Mouse (Mus musculus) forebrain, embryonic 12.5 days (tissue): ENCODE measurements at regions not wholly inside any gene's neighbourhood (a gene's known extent, or its start where the extent isn't known, plus 50 kb on each side); places are given as distances from the start of the nearest gene placed in this dataset.
A peak's percentile ranks its signal among the peaks of the same experiment; 100 is the strongest.

Experiments used
- ATAC-seq: fragments of 200-750 bp; cut with Nextera tagmentation; 2 replicates; pipeline ENCODE4 v1.8.0; 2017; ENCODE audit warnings: moderate TSS enrichment; ENCODE audit not compliant: low FRiP score
- H3K27ac ChIP-seq: fragments of 300-500 bp; sonication (generic); 2 replicates; pipeline ENCODE4 v1.5.1; 2016; ENCODE audit warnings: mild to moderate bottlenecking
- H3K27me3 ChIP-seq: fragments of 300-500 bp; sonication (generic); 2 replicates; pipeline ENCODE4 v1.6.1; 2016; ENCODE audit warnings: mild to moderate bottlenecking
- H3K36me3 ChIP-seq: fragments of 300-500 bp; sonication (generic); replicated peaks from 2 replicates; pipeline ENCODE4 v1.6.1; 2016; ENCODE audit warnings: mild to moderate bottlenecking
- H3K4me1 ChIP-seq: fragments of 300-500 bp; sonication (generic); 2 replicates; pipeline ENCODE4 v1.6.1; 2016
- H3K4me2 ChIP-seq: fragments of 300-500 bp; sonication (generic); 2 replicates; pipeline ENCODE4 v1.6.1; 2016; ENCODE audit warnings: mild to moderate bottlenecking, moderate library complexity
- H3K4me3 ChIP-seq: fragments of 300-500 bp; sonication (generic); replicated peaks from 2 replicates; pipeline ENCODE4 v1.5.1; 2016; ENCODE audit warnings: mild to moderate bottlenecking
- H3K9ac ChIP-seq: fragments of 300-500 bp; sonication (generic); 2 replicates; pipeline ENCODE4 v1.6.1; 2016; ENCODE audit warnings: mild to moderate bottlenecking
- H3K9me3 ChIP-seq: fragments of 300-500 bp; sonication (generic); 2 replicates; pipeline ENCODE4 v1.6.1; 2016
- WGBS: fragments of 180-500 bp; shearing (Covaris S2); methylation state at CpG from one replicate; pipeline ENCODE4 v1.1.7; 2016; 5-methylcytosine and 5-hydroxymethylcytosine counted together

DNA sequence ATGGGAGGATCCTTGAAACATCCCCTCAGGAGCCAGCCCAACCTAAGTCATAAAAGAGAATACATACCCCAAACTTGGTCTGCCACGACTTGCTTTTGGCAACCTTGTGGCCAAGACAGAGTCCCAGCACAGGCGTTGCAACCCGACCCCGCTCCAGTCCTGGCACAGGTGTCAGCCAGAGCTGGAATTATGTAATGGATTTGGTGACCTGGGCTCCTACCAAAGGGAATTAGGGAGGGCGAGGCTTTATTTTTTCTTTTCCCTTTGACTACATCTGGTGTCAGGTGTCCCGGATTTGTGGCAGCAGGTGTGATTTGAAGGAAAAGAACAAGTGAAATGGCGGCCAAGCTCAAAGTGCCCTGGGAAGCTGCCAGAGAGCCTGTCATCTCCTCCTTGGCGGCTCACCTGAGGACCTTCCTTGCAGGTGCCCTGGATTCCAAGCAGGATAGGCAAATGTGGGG lies 212.9 kb downstream of the Mef2c start:
- no peak for ATAC-seq
- WGBS: 2% methylated on average over 8 of the region's 8 CpGs
- peaks cover 12% of the 10 kb centered on the region; the same call in 1 of the 2 replicates for H3K27me3 ChIP-seq
- H3K4me2 ChIP-seq: peak overlapping the region; percentile 73
- H3K4me3 ChIP-seq: peak overlapping the region; percentile 87
- H3K36me3 ChIP-seq: no peaks in the 10 kb centered on the region
- H3K9me3 ChIP-seq: no peaks in the 10 kb centered on the region
- H3K27ac ChIP-seq: peak overlapping the region; percentile 100
- peak overlapping the region; percentile 100 for H3K9ac ChIP-seq
- peaks cover 17% of the 10 kb centered on the region for H3K4me1 ChIP-seq

GRCm38 (mm10) chr13:83717686-83718210 lies 213.9 kb downstream of the Mef2c start:
- H3K4me3 ChIP-seq: peak overlapping the region; percentile 87
- peak overlapping the region; percentile 100 for H3K27ac ChIP-seq
- H3K4me1 ChIP-seq: peaks cover 16% of the 10 kb centered on the region
- no peaks in the 10 kb centered on the region for H3K36me3 ChIP-seq
- H3K27me3 ChIP-seq: peaks cover 15% of the 10 kb centered on the region; the same call in 1 of the 2 replicates
- peak overlapping the region; percentile 73 for H3K4me2 ChIP-seq
- peak overlapping the region; percentile 100 for H3K9ac ChIP-seq
- no peak for ATAC-seq
- 5% methylated on average over 4 of the region's 4 CpGs for WGBS
- H3K9me3 ChIP-seq: no peaks in the 10 kb centered on the region

DNA sequence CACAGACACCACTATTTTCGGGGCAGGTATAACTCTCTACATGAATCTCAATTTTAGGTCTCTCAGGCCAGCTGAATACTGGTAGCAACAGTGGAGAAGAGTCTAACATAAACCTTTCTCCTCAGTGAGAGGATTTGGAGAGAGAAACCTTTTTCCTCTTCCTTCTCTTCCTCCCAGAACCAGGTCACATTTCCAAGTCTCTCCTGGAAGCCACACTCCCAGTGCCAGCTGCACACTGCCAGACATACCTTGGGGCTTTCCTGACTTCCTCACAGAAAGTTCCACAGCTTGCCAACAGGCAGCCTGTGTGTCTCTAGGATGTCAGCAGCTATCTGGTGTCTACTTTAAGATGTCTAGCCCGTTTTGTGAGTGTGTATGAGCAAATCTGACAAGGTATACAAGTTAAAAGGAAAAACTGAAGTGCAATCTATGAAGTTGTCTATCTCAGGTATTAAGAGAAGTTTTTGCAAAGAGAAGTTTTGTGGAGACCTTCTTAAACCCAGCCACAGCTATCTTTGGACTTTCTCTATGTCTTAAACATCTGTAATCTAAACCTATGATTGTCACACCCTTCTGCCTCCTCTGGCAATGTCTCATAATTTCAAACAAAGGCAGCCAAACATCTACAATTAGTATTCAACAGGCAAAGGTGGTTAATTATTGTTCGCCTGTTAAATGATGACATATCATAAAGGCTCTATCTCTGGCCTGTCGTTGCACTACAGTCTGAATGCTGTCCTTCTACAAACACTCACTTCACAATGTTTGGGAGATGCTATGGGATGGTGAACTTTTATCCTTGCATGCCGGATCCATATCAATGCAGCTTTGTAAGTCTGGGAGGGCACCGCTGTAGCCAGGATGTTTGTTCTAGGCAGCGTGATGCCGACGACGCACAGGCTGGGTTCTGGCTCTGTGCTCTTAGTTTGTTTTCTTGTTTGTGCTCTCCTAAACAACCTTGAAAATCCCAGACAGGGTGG lies 214.9 kb downstream of the Mef2c start:
- Histone ChIP-seq H3K9me3 (no peaks in the 10 kb centered on the region), H3K27me3 (0 out of 2 replicates have a peak, but pooled peaks cover 10% of the 10 kb centered on the region), H3K9ac (peak overlapping the region; percentile 100), H3K36me3 (no peaks in the 10 kb centered on the region), H3K4me1 (peaks cover 7% of the 10 kb centered on the region), H3K4me3 (peak overlapping the region; percentile 87), H3K27ac (peak overlapping the region; percentile 100), H3K4me2 (peak overlapping the region; percentile 73)
- ATAC-seq: no peak
- WGBS: 3% methylated on average over 10 of the region's 10 CpGs

GRCm38 (mm10) chr13:83719635-83720291 lies 215.9 kb downstream of the Mef2c start:
- Histone ChIP-seq H3K9me3 (no peaks in the 10 kb centered on the region), H3K9ac (peak overlapping the region; percentile 100), H3K4me2 (peak overlapping the region; percentile 73), H3K27me3 (0 out of 2 replicates have a peak, but pooled peaks cover 5% of the 10 kb centered on the region), H3K36me3 (no peaks in the 10 kb centered on the region), H3K4me3 (peak overlapping the region; percentile 87), H3K4me1 (peaks cover 2% of the 10 kb centered on the region; the same call in 1 of the 2 replicates), H3K27ac (peak overlapping the region; percentile 100)
- 3% methylated on average over 24 of the region's 24 CpGs for WGBS
- ATAC-seq: no peak

- H3K27me3 ChIP-seq: 0 out of 2 replicates have a peak, but pooled peaks cover 5% of the 10 kb centered on the region
- peak overlapping the region; percentile 73 for H3K4me2 ChIP-seq
- peak overlapping the region; percentile 100 for H3K27ac ChIP-seq
- ATAC-seq: no peak
- WGBS: 1% methylated on average over 12 of the region's 12 CpGs
- H3K4me1 ChIP-seq: peaks cover 2% of the 10 kb centered on the region; the same call in 1 of the 2 replicates
- H3K4me3 ChIP-seq: peak overlapping the region; percentile 87
- peak overlapping the region; percentile 100 for H3K9ac ChIP-seq
- H3K36me3 ChIP-seq: no peaks in the 10 kb centered on the region
- no peaks in the 10 kb centered on the region for H3K9me3 ChIP-seq
Observed at GRCm38 (mm10) chr13:83720352-83720751, 216.5 kb downstream of the Mef2c start.

GRCm38 (mm10) chr13:83720883-83721371 lies 217.1 kb downstream of the Mef2c start:
- WGBS: under 1% methylated on average over 30 of the region's 30 CpGs
- Histone ChIP-seq H3K4me3 (peak overlapping the region; percentile 87), H3K4me2 (peak overlapping the region; percentile 73), H3K9me3 (no peaks in the 10 kb centered on the region), H3K27me3 (0 out of 2 replicates have a peak, but pooled peaks cover 5% of the 10 kb centered on the region), H3K4me1 (peaks cover 2% of the 10 kb centered on the region; the same call in 1 of the 2 replicates), H3K27ac (peak overlapping the region; percentile 100), H3K9ac (peak overlapping the region; percentile 100), H3K36me3 (no peaks in the 10 kb centered on the region)
- ATAC-seq: peak; percentile 86

GRCm38 (mm10) chr13:83721563-83721962 lies 217.7 kb downstream of the Mef2c start:
- 0 out of 2 replicates have a peak, but pooled peaks cover 5% of the 10 kb centered on the region for H3K27me3 ChIP-seq

GRCm38 (mm10) chr13:83722241-83722640 lies 218.4 kb downstream of the Mef2c start:
- H3K36me3 ChIP-seq: no peaks in the 10 kb centered on the region
- no peaks in the 10 kb centered on the region for H3K9me3 ChIP-seq
- WGBS: 3% methylated on average over 7 of the region's 7 CpGs
- H3K4me1 ChIP-seq: peaks cover 2% of the 10 kb centered on the region; the same call in 1 of the 2 replicates
- no peak for ATAC-seq
- H3K9ac ChIP-seq: peak overlapping the region; percentile 100
- peak overlapping the region; percentile 87 for H3K4me3 ChIP-seq
- H3K27ac ChIP-seq: peak overlapping the region; percentile 100
- H3K4me2 ChIP-seq: peak overlapping the region; percentile 73
- H3K27me3 ChIP-seq: 0 out of 2 replicates have a peak, but pooled peaks cover 5% of the 10 kb centered on the region

More at GRCm38 (mm10) chr13:83721563-83721962, 217.7 kb downstream of the Mef2c start:
- Histone ChIP-seq H3K27ac (peak overlapping the region; percentile 100), H3K4me3 (peak overlapping the region; percentile 87), H3K4me1 (peaks cover 2% of the 10 kb centered on the region; the same call in 1 of the 2 replicates), H3K36me3 (no peaks in the 10 kb centered on the region), H3K9ac (peak overlapping the region; percentile 100), H3K9me3 (no peaks in the 10 kb centered on the region), H3K4me2 (peak overlapping the region; percentile 73)
- peak; percentile 25 for ATAC-seq
- WGBS: under 1% methylated on average over 14 of the region's 14 CpGs

GRCm38 (mm10) chr13:83722791-83723190 lies 219.0 kb downstream of the Mef2c start:
- peaks cover 2% of the 10 kb centered on the region; the same call in 1 of the 2 replicates for H3K4me1 ChIP-seq
- peak overlapping the region; percentile 87 for H3K4me3 ChIP-seq
- WGBS: 5% methylated on average over 3 of the region's 3 CpGs
- H3K9me3 ChIP-seq: no peaks in the 10 kb centered on the region
- 0 out of 2 replicates have a peak, but pooled peaks cover 5% of the 10 kb centered on the region for H3K27me3 ChIP-seq
- peak overlapping the region; percentile 73 for H3K4me2 ChIP-seq
- peak overlapping the region; percentile 100 for H3K9ac ChIP-seq
- peak overlapping the region; percentile 100 for H3K27ac ChIP-seq
- H3K36me3 ChIP-seq: no peaks in the 10 kb centered on the region
- no peak for ATAC-seq

DNA sequence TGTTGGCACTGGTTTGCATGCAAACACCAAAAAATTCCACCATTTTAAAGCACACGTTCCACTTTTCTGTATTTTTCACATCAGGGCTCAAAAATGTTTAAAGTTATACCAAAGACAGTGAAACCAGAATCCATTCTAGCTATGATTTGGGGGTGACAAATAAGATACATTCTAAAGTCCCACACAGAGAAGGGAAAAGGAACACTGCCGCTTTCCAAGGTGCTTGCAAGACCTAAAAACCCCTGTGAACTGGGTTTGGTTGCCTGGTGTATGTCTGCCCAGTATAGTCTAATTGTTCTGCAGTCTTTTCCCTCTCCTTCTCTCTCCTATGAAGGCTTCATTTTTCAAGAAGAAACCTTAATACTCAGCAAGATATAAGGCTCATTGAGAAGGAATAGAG lies 219.6 kb downstream of the Mef2c start:
- Histone ChIP-seq H3K36me3 (no peaks in the 10 kb centered on the region), H3K9me3 (no peaks in the 10 kb centered on the region), H3K4me3 (peak overlapping the region; percentile 87), H3K27me3 (0 out of 2 replicates have a peak, but pooled peaks cover 5% of the 10 kb centered on the region), H3K27ac (peak overlapping the region; percentile 100), H3K9ac (peak overlapping the region; percentile 100), H3K4me2 (peak overlapping the region; percentile 73), H3K4me1 (peaks cover 2% of the 10 kb centered on the region; the same call in 1 of the 2 replicates)
- 13% methylated on average over 2 of the region's 2 CpGs for WGBS
- ATAC-seq: no peak

DNA sequence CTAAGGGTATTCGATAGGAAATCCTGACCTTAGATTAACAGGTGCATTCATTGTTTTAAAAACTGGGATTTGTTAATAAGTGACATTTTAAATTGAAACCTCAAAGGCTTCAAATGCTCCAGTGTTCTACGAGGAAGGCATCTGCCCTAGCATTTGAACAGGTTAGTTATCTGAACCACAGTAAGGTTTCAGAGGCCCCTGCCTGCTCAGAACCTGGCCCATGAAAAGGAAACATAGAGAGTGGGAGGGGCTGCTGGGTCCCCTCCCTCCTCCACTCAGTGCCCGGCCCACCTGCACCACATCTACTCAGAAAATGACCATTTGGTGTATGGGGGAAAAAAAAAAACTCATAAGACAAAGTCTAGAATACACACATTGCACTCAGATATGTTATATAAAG lies 220.4 kb downstream of the Mef2c start:
- Histone ChIP-seq H3K9me3 (no peaks in the 10 kb centered on the region), H3K4me2 (peak overlapping the region; percentile 73), H3K36me3 (no peaks in the 10 kb centered on the region), H3K9ac (peak overlapping the region; percentile 100), H3K27me3 (0 out of 2 replicates have a peak, but pooled peaks cover 5% of the 10 kb centered on the region), H3K27ac (peak overlapping the region; percentile 100), H3K4me3 (peak overlapping the region; percentile 87), H3K4me1 (peaks cover 2% of the 10 kb centered on the region; the same call in 1 of the 2 replicates)
- 9% methylated on average over 3 of the region's 3 CpGs for WGBS
- no peak for ATAC-seq
